Comparison of ENCODE assay signal across 13 mouse cellular contexts in genomic region chr13:58629365-58630050, GRCm38 (mm10). TPM values are rescaled to one million over a fixed set of nuclear protein-coding genes. Genes with fewer than 3 reads are reported as not detected.
DNase-seq lines count a peak whose midpoint lies in the region; ATAC-seq and TF ChIP-seq lines count a peak whose summit lies in the region.
"Had no signal": no experiment of that assay in that cellular context is flagged by ENCODE, and none has a peak within 500 bp of the region (broad histone marks: within the 10 kb centered on the region; RNA-seq: fewer than 3 reads in every experiment).

No protein-coding gene starts in this region.

- WGBS in heart, embryonic 15.5 days, result 20% methylated on average over 13 of the region's 13 CpGs
- WGBS in embryonic facial prominence, embryonic 10.5 days, result 27% methylated on average over 13 of the region's 13 CpGs
- WGBS in hindbrain, postnatal 0 days, result 26% methylated on average over 13 of the region's 13 CpGs

- no peak overlapping the region for H3K27ac ChIP-seq in heart, embryonic 15.5 days
- peak overlapping the region; percentile 55 for H3K27ac ChIP-seq in embryonic facial prominence, embryonic 10.5 days (replicated peaks)
- no peak overlapping the region for H3K27ac ChIP-seq in hindbrain, postnatal 0 days
- H3K27ac ChIP-seq: left cerebral cortex, adult 2 months had no signal

- no peak overlapping the region for H3K4me3 ChIP-seq in heart, embryonic 15.5 days
- H3K4me3 ChIP-seq in embryonic facial prominence, embryonic 10.5 days, result peak overlapping the region; percentile 47
- H3K4me3 ChIP-seq in hindbrain, postnatal 0 days (ENCODE audit: low read length), result no peak overlapping the region
- H3K4me3 ChIP-seq: left cerebral cortex, adult 2 months had no signal

- no peaks in the 10 kb centered on the region for H3K9me3 ChIP-seq in heart, embryonic 15.5 days (replicated peaks)
- H3K9me3 ChIP-seq in embryonic facial prominence, embryonic 10.5 days, result no peaks in the 10 kb centered on the region
- H3K9me3 ChIP-seq in hindbrain, postnatal 0 days (ENCODE audit: low read length), result no peaks in the 10 kb centered on the region

- 0 out of 2 replicates have a peak, but pooled peaks cover 8% of the 10 kb centered on the region for H3K27me3 ChIP-seq in heart, embryonic 15.5 days
- H3K27me3 ChIP-seq in embryonic facial prominence, embryonic 10.5 days (replicated peaks; ENCODE audit: low read depth, poor library complexity, severe bottlenecking), result peaks cover 22% of the 10 kb centered on the region
- H3K27me3 ChIP-seq in hindbrain, postnatal 0 days (ENCODE audit: insufficient read depth, low read length), result peaks cover 3% of the 10 kb centered on the region; the same call in 1 of the 2 replicates

- peaks cover 11% of the 10 kb centered on the region for H3K4me1 ChIP-seq in heart, embryonic 15.5 days (replicated peaks)
- H3K4me1 ChIP-seq in embryonic facial prominence, embryonic 10.5 days, result peaks cover 39% of the 10 kb centered on the region
- H3K4me1 ChIP-seq in hindbrain, postnatal 0 days (ENCODE audit: insufficient read depth, low read length), result no peaks in the 10 kb centered on the region

- no peak for DNase-seq in heart, postnatal 25 days (ENCODE audit: low spot score)
- peak; percentile 68 for DNase-seq in embryonic facial prominence, embryonic 10.5 days (ENCODE audit: low spot score)
- DNase-seq in hindbrain, postnatal 0 days (ENCODE audit: low spot score), result peak; percentile 20
- peak; percentile 46 for DNase-seq in neural tube, embryonic 10.5 days (ENCODE audit: extremely low spot score, low spot score)
- DNase-seq in ovary, postnatal 10 days (ENCODE audit: low spot score), result no peak
- no peak for DNase-seq in adrenal gland, adult 2 months
- DNase-seq in lung, postnatal 14 days, result no peak
- DNase-seq: cerebellum, adult 11-12 months; lung, embryonic 14.5 days; thymus, postnatal 36 days had no signal

- H3K4me2 ChIP-seq in heart, embryonic 15.5 days, result peak overlapping the region; percentile 25; the same call in 1 of the 2 replicates
- H3K4me2 ChIP-seq in hindbrain, postnatal 0 days (ENCODE audit: low read depth, low read length), result peak overlapping the region; percentile 27; the same call in 1 of the 2 replicates
- H3K4me2 ChIP-seq: lung, embryonic 14.5 days had no signal

- no peak for ATAC-seq in heart, embryonic 15.5 days (replicated peaks; ENCODE audit: insufficient number of reproducible peaks, insufficient read depth, low FRiP score, low read depth)
- ATAC-seq in hindbrain, postnatal 0 days, result peak; percentile 49; the same call in 1 of the 2 replicates
- ATAC-seq: CD4-positive, CD25-positive, alpha-beta regulatory T cell, adult 4 months had no signal

- no peaks in the 10 kb centered on the region for H3K36me3 ChIP-seq in heart, embryonic 15.5 days
- H3K36me3 ChIP-seq in embryonic facial prominence, embryonic 10.5 days (replicated peaks), result no peaks in the 10 kb centered on the region
- H3K36me3 ChIP-seq in hindbrain, postnatal 0 days (ENCODE audit: insufficient read depth, low read length), result no peaks in the 10 kb centered on the region

- intact Hi-C loops in heart, postnatal 25 days (cut with DNase I), result loop anchor here (10.0 kb wide), 2 partner anchors 865 to 1105 kb away; partner anchors contain the start of gene Spata31d1d

- H3K9ac ChIP-seq in heart, embryonic 15.5 days, result no peak overlapping the region
- H3K9ac ChIP-seq in hindbrain, postnatal 0 days (replicated peaks; ENCODE audit: low read length), result no peak overlapping the region
- H3K9ac ChIP-seq: lung, embryonic 14.5 days had no signal

- no peak for TF ChIP-seq CTCF in hindbrain, postnatal 0 days (IDR thresholded peaks at IDR 0.05; ENCODE audit: low read depth)

RNA-seq across cellular contexts. Expression of gene Slc28a3, which starts 18.8 kb away (rescaled TPM):
- polyA plus RNA-seq in heart, embryonic 15.5 days (2015; fragmentation: Nextera tagmentation; extraction: Ambion mirVana), result 0.05 TPM in 1 of 2 replicates, not detected in the other
- not detected for total RNA-seq in heart, postnatal 25 days (2021)
- not detected in 2 replicates for polyA plus RNA-seq in embryonic facial prominence, embryonic 10.5 days (2016; fragmentation: Nextera tagmentation; extraction: Ambion mirVana)
- total RNA-seq in hindbrain, postnatal 0 days (2014; rRNA removed), result 0.58 TPM in 1 of 2 replicates, not detected in the other
- polyA plus RNA-seq in hindbrain, postnatal 0 days (2015; fragmentation: Nextera tagmentation; extraction: Ambion mirVana), result 0.25 and 0.33 TPM in 2 replicates
- total RNA-seq in adrenal gland, adult 2 months (2021), result not detected
- 0.02 TPM in 1 of 2 replicates, not detected in the other for polyA plus RNA-seq in adrenal gland, adult 2 months (2012; rRNA removed)

Comparison
In these comparisons a context has a peak if more than half of its experiments do, and no peak if none do; other contexts are left out.
1. DNase-seq: peak in embryonic facial prominence, embryonic 10.5 days (single experiment), hindbrain, postnatal 0 days (single experiment) and neural tube, embryonic 10.5 days (single experiment); none in heart, postnatal 25 days (single experiment), ovary, postnatal 10 days (single experiment), adrenal gland, adult 2 months (single experiment) and lung, postnatal 14 days (single experiment).